Mouse (Mus musculus): Measurements from ENCODE around the gene Spats2. TPM values are rescaled to one million over a fixed set of nuclear protein-coding genes. Genes with fewer than 3 reads are reported as not detected.
"Not testable (repeated sequence)": the region's sequence is repeated elsewhere in the genome, so short reads cannot be mapped to it uniquely, and the experiment has no call there.

Gene Spats2
- polyA plus RNA-seq (2014; fragmentation: Nextera tagmentation; extraction: Ambion mirVana), result 58.8 and 65.6 TPM in 2 replicates

DNA sequence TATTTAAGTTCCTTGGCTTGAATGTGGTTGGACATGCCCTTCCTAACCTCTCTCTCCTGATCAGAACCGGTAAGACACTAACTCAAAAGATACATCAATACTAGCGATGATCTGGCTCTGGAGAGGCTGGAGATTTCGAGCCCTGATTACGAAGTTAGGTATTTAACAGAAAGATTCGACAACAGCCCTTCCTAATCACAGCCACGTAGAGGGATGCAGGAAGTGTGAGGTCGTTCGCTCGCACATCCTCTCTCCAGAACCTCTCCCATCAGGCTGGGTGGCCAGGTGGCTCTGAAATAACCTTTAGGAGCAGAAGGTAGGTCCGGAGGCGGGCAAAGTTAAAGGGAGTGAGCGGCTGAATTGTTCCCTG lies at the start of gene Spats2:
Gene Spats2, plus strand, starts transcription at position 206 of the 370 bp plus-strand sequence.
- ATAC-seq (ENCODE audit: low FRiP score) (no peak), DNase-seq (ENCODE audit: low spot score, missing footprints) (no peak)
- Histone ChIP-seq H3K4me2 (peak within 1 kb of the TSS; percentile 69), H3K9me3 (ENCODE audit: control insufficient read depth, low read length) (no peaks in the 10 kb centered on the region), H3K4me3 (ENCODE audit: low read depth, low read length) (peak within 1 kb of the TSS; percentile 81), H3K27ac (ENCODE audit: low read depth, low read length) (peak within 1 kb of the TSS; percentile 93), H3K36me3 (ENCODE audit: control insufficient read depth, insufficient read depth, low read length) (no peaks in the 10 kb centered on the region), H3K4me1 (ENCODE audit: control insufficient read depth, insufficient read depth, low read length) (peaks cover 18% of the 10 kb centered on the region), H3K27me3 (ENCODE audit: control insufficient read depth, insufficient read depth, low read length) (no peaks in the 10 kb centered on the region), H3K9ac (ENCODE audit: low read length) (peak within 1 kb of the TSS; percentile 93)
- WGBS, result 2% methylated on average over 12 of the region's 12 CpGs

DNA sequence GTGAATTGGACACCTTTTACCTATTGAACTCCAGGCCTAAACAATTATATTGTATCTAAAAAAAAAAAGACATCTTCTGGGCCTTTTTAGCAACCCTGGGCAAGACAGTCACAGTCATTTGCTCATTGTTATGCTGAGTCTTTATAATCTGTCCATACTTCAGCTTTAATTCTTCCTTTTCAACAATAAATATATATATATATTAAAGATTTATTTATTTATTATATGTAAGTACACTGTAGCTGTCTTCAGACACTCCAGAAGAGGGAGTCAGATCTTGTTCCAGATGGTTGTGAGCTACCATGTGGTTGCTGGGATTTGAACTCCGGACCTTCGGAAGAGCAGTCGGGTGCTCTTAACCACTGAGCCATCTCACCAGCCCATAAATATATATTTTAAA lies 49.7 kb upstream of the Spats2 start:
- peak overlapping the region; percentile 67; the same call in 1 of the 2 replicates for H3K4me3 ChIP-seq (ENCODE audit: low read depth, low read length)
- peak overlapping the region; percentile 88 for H3K9ac ChIP-seq (ENCODE audit: low read length)
- peaks cover 13% of the 10 kb centered on the region for H3K4me1 ChIP-seq (ENCODE audit: control insufficient read depth, insufficient read depth, low read length)
- not testable (repeated sequence) for ATAC-seq (ENCODE audit: low FRiP score); H3K36me3 ChIP-seq (ENCODE audit: control insufficient read depth, insufficient read depth, low read length); H3K27me3 ChIP-seq (ENCODE audit: control insufficient read depth, insufficient read depth, low read length); H3K9me3 ChIP-seq (ENCODE audit: control insufficient read depth, low read length); H3K27ac ChIP-seq (ENCODE audit: low read depth, low read length); DNase-seq (ENCODE audit: low spot score, missing footprints)
- 98% methylated on average over 3 of the region's 3 CpGs for WGBS
- H3K4me2 ChIP-seq, result peak overlapping the region; percentile 72

DNA sequence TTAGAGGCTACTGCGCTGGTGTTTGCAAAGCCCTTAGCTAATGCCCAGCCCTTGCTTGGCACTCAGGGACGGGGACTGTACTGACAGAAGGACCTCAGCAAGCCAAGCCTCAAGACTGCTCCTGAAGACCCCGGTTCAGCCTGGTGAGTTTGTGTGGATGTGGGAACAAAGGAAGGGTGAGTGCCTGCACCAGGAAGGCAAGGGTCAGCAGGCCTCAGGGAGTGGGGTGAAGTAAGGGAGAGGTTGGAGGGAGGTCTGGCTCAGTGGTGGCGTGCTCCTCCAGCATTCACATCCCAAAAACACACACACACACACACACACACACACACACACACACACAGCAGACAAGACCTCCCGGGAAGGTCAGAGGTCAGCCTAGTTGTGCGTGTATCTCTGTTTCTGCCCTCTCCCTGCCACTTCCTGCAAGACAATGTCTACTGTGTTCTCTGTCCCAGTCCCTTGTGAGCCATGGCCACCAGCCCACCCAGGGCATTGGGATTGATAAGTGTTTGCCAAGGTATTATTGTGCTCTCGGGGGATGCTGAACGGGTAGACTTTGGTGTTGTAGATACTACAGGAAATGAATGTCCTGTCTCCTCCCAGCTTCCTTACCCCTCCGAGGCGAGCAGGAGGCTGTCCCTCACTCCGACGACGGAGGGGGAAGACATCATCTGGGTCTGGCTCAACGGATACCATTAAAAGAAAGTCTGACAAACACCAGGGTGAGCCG lies 47.4 kb upstream of the Spats2 start:
- Histone ChIP-seq H3K36me3 (ENCODE audit: control insufficient read depth, insufficient read depth, low read length) (peaks cover 16% of the 10 kb centered on the region), H3K9ac (ENCODE audit: low read length) (no peak overlapping the region), H3K4me3 (ENCODE audit: low read depth, low read length) (no peak overlapping the region), H3K4me1 (ENCODE audit: control insufficient read depth, insufficient read depth, low read length) (peaks cover 13% of the 10 kb centered on the region), H3K4me2 (no peak overlapping the region), H3K27me3 (ENCODE audit: control insufficient read depth, insufficient read depth, low read length) (no peaks in the 10 kb centered on the region), H3K9me3 (ENCODE audit: control insufficient read depth, low read length) (no peaks in the 10 kb centered on the region), H3K27ac (ENCODE audit: low read depth, low read length) (no peak overlapping the region)
- ATAC-seq (ENCODE audit: low FRiP score), result no peak
- no peak for DNase-seq (ENCODE audit: low spot score, missing footprints)
- 84% methylated on average over 15 of the region's 15 CpGs for WGBS

DNA sequence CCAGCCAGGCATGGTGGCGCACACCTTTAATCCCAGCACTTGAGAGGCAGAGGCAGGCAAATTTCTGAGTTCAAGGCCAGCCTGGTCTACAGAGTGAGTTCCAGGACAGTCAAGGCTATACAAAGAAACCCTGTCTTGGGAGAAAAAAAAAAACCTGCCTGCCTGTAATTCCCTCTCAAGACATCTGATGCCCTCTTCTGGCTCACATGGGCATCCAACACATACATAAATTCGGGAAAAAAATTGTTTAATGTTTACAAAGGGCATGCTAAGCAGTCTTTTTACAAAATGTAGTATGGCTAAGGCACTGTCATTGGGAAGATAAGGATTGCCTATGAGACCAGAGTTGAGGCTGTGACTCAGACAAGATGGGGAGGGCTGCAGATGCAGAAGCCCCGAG lies 45.9 kb upstream of the Spats2 start:
- Histone ChIP-seq H3K4me3 (ENCODE audit: low read depth, low read length) (no peak overlapping the region), H3K27ac (ENCODE audit: low read depth, low read length) (no peak overlapping the region), H3K36me3 (ENCODE audit: control insufficient read depth, insufficient read depth, low read length) (peaks cover 16% of the 10 kb centered on the region), H3K9me3 (ENCODE audit: control insufficient read depth, low read length) (no peaks in the 10 kb centered on the region), H3K4me1 (ENCODE audit: control insufficient read depth, insufficient read depth, low read length) (peaks cover 8% of the 10 kb centered on the region), H3K27me3 (ENCODE audit: control insufficient read depth, insufficient read depth, low read length) (peaks cover 5% of the 10 kb centered on the region), H3K4me2 (no peak overlapping the region), H3K9ac (ENCODE audit: low read length) (no peak overlapping the region)
- DNase-seq (ENCODE audit: low spot score, missing footprints), result no peak
- ATAC-seq (ENCODE audit: low FRiP score), result no peak
- WGBS, result 80% methylated on average over 3 of the region's 3 CpGs

DNA sequence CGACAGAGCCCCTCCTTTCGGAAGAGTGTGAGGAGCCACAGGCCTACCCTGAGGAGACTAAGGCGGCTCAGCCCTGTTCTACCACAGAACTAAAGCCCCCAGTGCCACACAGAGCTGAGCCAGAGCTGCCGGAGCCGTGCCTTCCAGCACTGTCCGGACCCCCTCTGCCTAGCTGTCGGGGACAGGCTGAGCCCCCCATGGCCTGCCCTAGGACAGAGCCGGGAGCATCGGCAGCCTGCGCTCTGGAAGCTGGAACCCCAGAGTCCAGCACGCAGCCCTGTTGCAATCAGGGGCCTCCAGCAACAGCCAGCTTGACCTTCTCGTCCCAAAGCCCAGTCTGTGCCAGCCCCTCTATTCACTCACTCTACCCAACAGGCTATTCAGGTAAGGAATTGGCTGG lies 43.4 kb upstream of the Spats2 start:
- no peak for DNase-seq (ENCODE audit: low spot score, missing footprints)
- peaks cover 16% of the 10 kb centered on the region for H3K36me3 ChIP-seq (ENCODE audit: control insufficient read depth, insufficient read depth, low read length)
- 92% methylated on average over 12 of the region's 12 CpGs for WGBS

DNA sequence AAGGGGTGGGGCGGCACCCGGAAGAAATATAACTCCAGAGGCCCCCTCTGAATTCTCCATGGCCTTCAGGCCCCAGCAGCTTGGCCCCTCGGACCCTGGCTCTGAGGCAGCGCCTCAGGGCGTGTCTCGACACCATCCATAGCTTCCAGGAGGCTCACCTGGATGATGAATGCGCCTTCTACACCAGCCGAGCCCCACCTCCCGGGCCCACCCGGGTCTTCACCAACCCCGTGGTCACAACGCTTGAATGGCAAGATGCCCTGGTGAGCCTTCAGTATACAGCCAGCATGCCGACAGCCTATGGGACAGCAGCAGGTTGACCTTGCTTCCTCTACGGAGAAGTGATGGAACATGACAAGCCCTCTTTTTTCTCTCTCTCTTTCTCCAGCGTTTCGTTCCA lies 42.9 kb upstream of the Spats2 start:
- no peak for ATAC-seq (ENCODE audit: low FRiP score)
- Histone ChIP-seq H3K9me3 (ENCODE audit: control insufficient read depth, low read length) (no peaks in the 10 kb centered on the region), H3K36me3 (ENCODE audit: control insufficient read depth, insufficient read depth, low read length) (peaks cover 16% of the 10 kb centered on the region), H3K9ac (ENCODE audit: low read length) (no peak overlapping the region), H3K4me3 (ENCODE audit: low read depth, low read length) (no peak overlapping the region), H3K4me2 (no peak overlapping the region), H3K27ac (ENCODE audit: low read depth, low read length) (no peak overlapping the region), H3K4me1 (ENCODE audit: control insufficient read depth, insufficient read depth, low read length) (no peaks in the 10 kb centered on the region), H3K27me3 (ENCODE audit: control insufficient read depth, insufficient read depth, low read length) (peaks cover 31% of the 10 kb centered on the region)
- 89% methylated on average over 16 of the region's 16 CpGs for WGBS
- DNase-seq (ENCODE audit: low spot score, missing footprints), result no peak

More for the DNA sequence above, 43.4 kb upstream of the Spats2 start:
- Histone ChIP-seq H3K9me3 (ENCODE audit: control insufficient read depth, low read length) (no peaks in the 10 kb centered on the region), H3K9ac (ENCODE audit: low read length) (no peak overlapping the region), H3K27me3 (ENCODE audit: control insufficient read depth, insufficient read depth, low read length) (peaks cover 26% of the 10 kb centered on the region), H3K4me2 (no peak overlapping the region), H3K4me1 (ENCODE audit: control insufficient read depth, insufficient read depth, low read length) (no peaks in the 10 kb centered on the region), H3K27ac (ENCODE audit: low read depth, low read length) (no peak overlapping the region), H3K4me3 (ENCODE audit: low read depth, low read length) (no peak overlapping the region)
- ATAC-seq (ENCODE audit: low FRiP score), result no peak

DNA sequence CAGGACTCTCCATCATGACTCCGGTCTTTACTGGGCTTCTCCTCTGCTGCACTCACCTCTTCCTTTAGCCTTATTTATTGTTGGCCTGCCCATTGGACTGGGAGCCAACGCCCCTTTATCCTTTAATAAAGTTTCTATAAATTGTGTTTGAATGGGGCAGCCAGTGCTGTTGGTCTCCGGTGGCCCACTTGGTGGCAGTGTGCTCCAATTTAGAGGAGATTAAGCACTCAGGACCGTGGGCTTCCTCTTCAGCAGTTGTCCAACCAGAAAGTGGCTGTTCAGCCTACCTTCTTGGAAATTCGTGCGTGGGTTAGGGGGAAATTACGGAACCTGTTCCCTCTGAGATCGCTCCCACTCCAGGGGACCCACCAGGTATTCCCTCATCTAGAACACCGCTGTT lies 42.5 kb upstream of the Spats2 start:
- H3K36me3 ChIP-seq (ENCODE audit: control insufficient read depth, insufficient read depth, low read length), result peaks cover 12% of the 10 kb centered on the region
- H3K27me3 ChIP-seq (ENCODE audit: control insufficient read depth, insufficient read depth, low read length), result peaks cover 36% of the 10 kb centered on the region
- DNase-seq (ENCODE audit: low spot score, missing footprints) (peak; percentile 93), ATAC-seq (ENCODE audit: low FRiP score) (no peak)
- no peak overlapping the region for H3K27ac ChIP-seq (ENCODE audit: low read depth, low read length)
- no peaks in the 10 kb centered on the region for H3K9me3 ChIP-seq (ENCODE audit: control insufficient read depth, low read length)
- no peak overlapping the region for H3K4me2 ChIP-seq
- WGBS, result 70% methylated on average over 9 of the region's 9 CpGs
- no peak overlapping the region for H3K4me3 ChIP-seq (ENCODE audit: low read depth, low read length)
- no peak overlapping the region for H3K9ac ChIP-seq (ENCODE audit: low read length)
- no peaks in the 10 kb centered on the region for H3K4me1 ChIP-seq (ENCODE audit: control insufficient read depth, insufficient read depth, low read length)

DNA sequence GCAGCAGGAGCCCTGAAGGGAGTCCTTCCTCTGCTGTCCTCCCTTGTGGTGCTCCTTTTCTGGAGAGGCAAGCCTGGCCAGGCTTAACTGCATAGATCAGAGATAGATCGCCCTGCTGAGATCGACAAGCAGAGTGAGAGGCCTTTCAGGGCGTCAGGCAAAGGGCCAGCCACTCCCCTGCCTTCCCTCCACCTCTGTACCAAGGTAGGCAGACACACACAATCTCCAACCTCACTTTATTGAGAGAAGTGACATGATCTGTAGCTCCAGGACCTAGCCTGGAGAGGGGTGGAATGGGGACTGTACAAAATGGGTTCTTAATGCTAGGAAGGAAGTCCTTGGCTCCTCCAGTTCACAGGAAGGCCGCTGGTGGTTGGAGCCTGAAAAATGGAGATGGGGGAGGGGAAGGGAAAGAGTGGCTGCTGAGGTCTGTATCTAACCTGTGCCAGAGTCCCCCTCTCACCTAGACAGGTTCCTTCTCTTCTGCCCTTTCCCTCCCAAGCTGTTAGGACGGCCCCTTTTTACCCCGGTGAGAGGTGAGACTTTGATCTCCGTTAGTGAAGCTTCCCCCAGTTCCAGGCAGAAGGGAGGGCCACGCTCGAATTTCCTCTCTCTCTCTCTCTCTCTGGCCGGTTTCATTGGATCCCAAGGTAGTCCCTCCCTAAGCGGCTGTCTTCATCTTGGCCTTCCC lies 41.7 kb upstream of the Spats2 start:
- peaks cover 8% of the 10 kb centered on the region for H3K36me3 ChIP-seq (ENCODE audit: control insufficient read depth, insufficient read depth, low read length)
- ATAC-seq (ENCODE audit: low FRiP score) (no peak), DNase-seq (ENCODE audit: low spot score, missing footprints) (no peak)
- no peaks in the 10 kb centered on the region for H3K9me3 ChIP-seq (ENCODE audit: control insufficient read depth, low read length)
- H3K27me3 ChIP-seq (ENCODE audit: control insufficient read depth, insufficient read depth, low read length), result peaks cover 43% of the 10 kb centered on the region
- H3K27ac ChIP-seq (ENCODE audit: low read depth, low read length), result no peak overlapping the region
- H3K4me1 ChIP-seq (ENCODE audit: control insufficient read depth, insufficient read depth, low read length), result peaks cover 4% of the 10 kb centered on the region; the same call in 1 of the 2 replicates
- no peak overlapping the region for H3K9ac ChIP-seq (ENCODE audit: low read length)
- H3K4me2 ChIP-seq, result no peak overlapping the region
- 5% methylated on average over 11 of the region's 11 CpGs for WGBS
- no peak overlapping the region for H3K4me3 ChIP-seq (ENCODE audit: low read depth, low read length)

DNA sequence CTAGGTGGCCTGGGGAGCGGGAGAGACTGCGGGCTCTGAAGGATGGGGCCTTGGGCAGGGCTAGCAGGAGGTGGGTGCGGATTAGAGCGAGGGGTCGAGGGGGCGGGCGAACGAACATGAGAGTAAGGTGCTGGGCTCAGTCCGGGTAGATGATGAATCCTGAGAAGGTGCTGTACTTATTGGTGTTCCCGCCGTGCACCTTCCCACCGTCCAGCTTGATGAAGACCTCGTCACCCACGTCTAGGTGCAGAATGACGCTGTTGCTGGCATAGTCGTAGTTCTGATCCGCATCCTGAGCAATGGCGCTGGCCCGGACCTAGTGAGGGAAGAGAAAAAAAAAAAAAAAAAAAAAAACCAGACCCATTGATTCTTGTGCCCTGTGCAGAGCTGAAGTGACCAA lies 41.1 kb upstream of the Spats2 start:
- 7% methylated on average over 19 of the region's 19 CpGs for WGBS
- Histone ChIP-seq H3K4me3 (ENCODE audit: low read depth, low read length) (no peak overlapping the region), H3K4me1 (ENCODE audit: control insufficient read depth, insufficient read depth, low read length) (peaks cover 4% of the 10 kb centered on the region; the same call in 1 of the 2 replicates), H3K36me3 (ENCODE audit: control insufficient read depth, insufficient read depth, low read length) (peaks cover 8% of the 10 kb centered on the region), H3K9me3 (ENCODE audit: control insufficient read depth, low read length) (no peaks in the 10 kb centered on the region), H3K4me2 (no peak overlapping the region), H3K27ac (ENCODE audit: low read depth, low read length) (no peak overlapping the region), H3K27me3 (ENCODE audit: control insufficient read depth, insufficient read depth, low read length) (peaks cover 49% of the 10 kb centered on the region), H3K9ac (ENCODE audit: low read length) (no peak overlapping the region)
- DNase-seq (ENCODE audit: low spot score, missing footprints), result peak; percentile 88
- no peak for ATAC-seq (ENCODE audit: low FRiP score)

Data from midbrain, embryonic 11.5 days (tissue).